7 mouse cellular contexts compared by ENCODE assay signal in the genomic region with DNA sequence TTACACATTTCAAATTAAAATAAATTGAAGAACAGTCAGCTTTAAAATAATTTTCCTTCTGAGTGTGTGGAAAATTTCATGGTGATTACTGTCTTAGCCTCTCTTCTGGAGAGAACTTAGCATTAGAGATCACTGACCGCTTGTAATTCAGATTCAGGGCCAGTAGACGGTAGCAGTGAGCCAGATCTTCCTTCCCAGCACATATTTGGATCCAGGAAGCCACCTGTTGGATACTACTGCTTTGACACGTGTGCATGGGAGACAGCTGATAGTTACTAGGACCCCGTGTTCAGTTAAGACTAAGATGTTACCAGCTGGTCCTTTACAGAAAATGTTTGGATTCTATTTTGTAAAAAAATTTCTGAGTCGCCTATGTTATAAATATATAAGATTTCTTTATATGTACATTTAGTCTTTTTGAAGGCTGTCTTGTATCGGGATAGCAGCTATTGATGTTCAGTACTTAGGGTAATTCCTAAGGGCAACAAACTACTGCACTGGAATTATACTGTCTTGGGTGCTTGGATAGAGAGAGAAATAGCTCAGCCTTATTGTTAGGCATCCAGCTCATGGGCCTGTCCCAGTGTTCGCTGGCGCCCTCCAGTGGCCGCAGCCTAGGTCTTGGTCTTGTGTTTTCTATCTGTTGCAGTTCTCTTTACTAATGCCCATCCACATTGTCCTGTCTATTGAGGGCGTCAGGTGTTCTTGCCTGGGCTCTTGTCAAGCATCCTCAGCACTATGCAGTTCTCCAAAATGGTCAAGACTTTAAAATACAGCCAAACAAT.
DNase-seq lines count a peak whose midpoint lies in the region; ATAC-seq lines count a peak whose summit lies in the region.

No protein-coding gene starts in this region.

- no peak overlapping the region for H3K4me3 ChIP-seq in midbrain, embryonic 10.5 days

- no peaks in the 10 kb centered on the region for H3K9me3 ChIP-seq in midbrain, embryonic 10.5 days (replicated peaks)

- WGBS in midbrain, embryonic 10.5 days: 44% methylated on average over 10 of the region's 10 CpGs

- no peaks in the 10 kb centered on the region for H3K27me3 ChIP-seq in midbrain, embryonic 10.5 days (ENCODE audit: low read depth, poor library complexity, severe bottlenecking)

- peak; percentile 81 to 90 for DNase-seq in cerebellum, postnatal 25 days
- DNase-seq in frontal cortex, postnatal 36 days (ENCODE audit: low spot score in 2 of 2): peak; percentile 76 to 90
- peak; percentile 60 to 86 for DNase-seq in left cerebral cortex, postnatal 10 days (ENCODE audit: extremely low spot score in 1 of 2, low spot score in 2 of 2)
- peak; percentile 75 for DNase-seq in midbrain, embryonic 10.5 days (ENCODE audit: low spot score)
- peak; percentile 63 for DNase-seq in skeletal muscle tissue, adult 2 months (ENCODE audit: low read depth, low spot score)

- no peaks in the 10 kb centered on the region for H3K4me1 ChIP-seq in midbrain, embryonic 10.5 days

- peaks cover 94% of the 10 kb centered on the region for H3K36me3 ChIP-seq in midbrain, embryonic 10.5 days

- peak; percentile 77 for ATAC-seq in activated CD4-positive, CD25-positive, alpha-beta regulatory T cell, adult 4 months
- peak; percentile 85 for ATAC-seq in inflammation-experienced regulatory T-cells, adult 6 months

- intact Hi-C loops in left cerebral cortex, postnatal 10 days (cut with DNase I): no loop called here

- H3K27ac ChIP-seq in midbrain, embryonic 10.5 days (replicated peaks): no peak overlapping the region
